Mouse (Mus musculus) embryonic facial prominence, embryonic 13.5 days (tissue): ENCODE data around the gene Ptma. TPM values are rescaled to one million over a fixed set of nuclear protein-coding genes. Genes with fewer than 3 reads are reported as not detected.

ENCODE experiments used
- ATAC-seq: fragments of 200-750 bp; cut with Nextera tagmentation; 2 replicates; pipeline ENCODE4 v1.8.0; 2017; ENCODE audit warnings: low read depth; ENCODE audit not compliant: insufficient number of reproducible peaks, insufficient read depth, low FRiP score, low TSS enrichment
- H3K27ac ChIP-seq: fragments of 300-500 bp; sonication (generic); 2 replicates; pipeline ENCODE4 v1.5.1; 2015; ENCODE audit warnings: moderate library complexity, mild to moderate bottlenecking, inconsistent platforms
- H3K27me3 ChIP-seq: fragments of 300-500 bp; sonication (generic); 2 replicates; pipeline ENCODE4 v1.6.1; 2015; ENCODE audit warnings: mild to moderate bottlenecking, inconsistent platforms
- H3K36me3 ChIP-seq: fragments of 300-500 bp; sonication (generic); 2 replicates; pipeline ENCODE4 v1.6.1; 2015; ENCODE audit warnings: mild to moderate bottlenecking, inconsistent platforms
- H3K4me1 ChIP-seq: fragments of 300-500 bp; sonication (generic); 2 replicates; pipeline ENCODE4 v1.6.1; 2015; ENCODE audit warnings: inconsistent platforms
- H3K4me2 ChIP-seq: fragments of 300-500 bp; sonication (generic); 2 replicates; pipeline ENCODE4 v1.6.1; 2015; ENCODE audit warnings: moderate library complexity, mild to moderate bottlenecking, inconsistent platforms
- H3K4me3 ChIP-seq: fragments of 300-500 bp; sonication (generic); 2 replicates; pipeline ENCODE4 v1.5.1; 2015; ENCODE audit warnings: mild to moderate bottlenecking, inconsistent platforms
- H3K9ac ChIP-seq: fragments of 300-500 bp; sonication (generic); 2 replicates; pipeline ENCODE4 v1.6.1; 2015; ENCODE audit warnings: mild to moderate bottlenecking, inconsistent platforms
- H3K9me3 ChIP-seq: fragments of 300-500 bp; sonication (generic); 2 replicates; pipeline ENCODE4 v1.6.1; 2016; ENCODE audit warnings: inconsistent platforms
- WGBS: fragments of 180-500 bp; shearing (Covaris S2); methylation state at CpG from one replicate; pipeline ENCODE4 v1.1.7; 2015; ENCODE audit warnings: mixed read lengths; 5-methylcytosine and 5-hydroxymethylcytosine counted together
- polyA plus RNA-seq: library from polyadenylated mRNA; unstranded; fragments of >200 nt; fragmentation: Nextera tagmentation; extraction: Ambion mirVana; gene quantifications from 2 replicates; pipeline ENCODE4 v1.2.1, GENCODE M21; 2015

Ptma gene
- polyA plus RNA-seq, 1 experiment from 2014 or later = 3,278 TPM

GRCm38 (mm10) chr1:86497986-86498385, 28.5 kb upstream of the Ptma start:
- Histone ChIP-seq H3K36me3 (no peaks in the 10 kb centered on the region), H3K4me2 (no peak overlapping the region), H3K27me3 (no peaks in the 10 kb centered on the region), H3K4me1 (peaks cover 49% of the 10 kb centered on the region), H3K27ac (peak overlapping the region; percentile 33; the same call in 1 of the 2 replicates), H3K4me3 (no peak overlapping the region), H3K9me3 (no peaks in the 10 kb centered on the region), H3K9ac (peak overlapping the region; percentile 40; the same call in 1 of the 2 replicates)
- no peak for ATAC-seq
- WGBS = 67% methylated on average over 3 of the region's 3 CpGs

GRCm38 (mm10) chr1:86498611-86499010, 27.9 kb upstream of the Ptma start:
- H3K9ac ChIP-seq = no peak overlapping the region
- H3K4me2 ChIP-seq = no peak overlapping the region
- 53% methylated on average over 1 of the region's 1 CpGs for WGBS
- peak overlapping the region; percentile 3; the same call in 1 of the 2 replicates for H3K27ac ChIP-seq
- H3K9me3 ChIP-seq = no peaks in the 10 kb centered on the region
- H3K4me1 ChIP-seq = peaks cover 55% of the 10 kb centered on the region
- H3K36me3 ChIP-seq = no peaks in the 10 kb centered on the region
- H3K27me3 ChIP-seq = no peaks in the 10 kb centered on the region
- H3K4me3 ChIP-seq = no peak overlapping the region
- no peak for ATAC-seq

GRCm38 (mm10) chr1:86499903-86500302, 26.6 kb upstream of the Ptma start:
- no peak overlapping the region for H3K4me2 ChIP-seq
- ATAC-seq = no peak
- no peaks in the 10 kb centered on the region for H3K9me3 ChIP-seq
- peak overlapping the region; percentile 51 for H3K27ac ChIP-seq
- H3K9ac ChIP-seq = no peak overlapping the region
- H3K4me1 ChIP-seq = peaks cover 62% of the 10 kb centered on the region
- no peaks in the 10 kb centered on the region for H3K27me3 ChIP-seq
- WGBS = 49% methylated on average over 3 of the region's 3 CpGs
- no peaks in the 10 kb centered on the region for H3K36me3 ChIP-seq
- H3K4me3 ChIP-seq = no peak overlapping the region

GRCm38 (mm10) chr1:86500681-86501080, 25.8 kb upstream of the Ptma start:
- H3K27me3 ChIP-seq = no peaks in the 10 kb centered on the region
- H3K27ac ChIP-seq = peak overlapping the region; percentile 98
- no peak for ATAC-seq
- H3K4me2 ChIP-seq = no peak overlapping the region
- no peak overlapping the region for H3K4me3 ChIP-seq
- no peaks in the 10 kb centered on the region for H3K9me3 ChIP-seq
- H3K36me3 ChIP-seq = no peaks in the 10 kb centered on the region
- WGBS = 80% methylated on average over 4 of the region's 4 CpGs
- H3K4me1 ChIP-seq = peaks cover 69% of the 10 kb centered on the region
- H3K9ac ChIP-seq = no peak overlapping the region

- no peaks in the 10 kb centered on the region for H3K9me3 ChIP-seq
- H3K36me3 ChIP-seq = no peaks in the 10 kb centered on the region
- H3K27me3 ChIP-seq = no peaks in the 10 kb centered on the region
- H3K27ac ChIP-seq = peak overlapping the region; percentile 98
- peaks cover 70% of the 10 kb centered on the region for H3K4me1 ChIP-seq
- H3K9ac ChIP-seq = no peak overlapping the region
- WGBS = 27% methylated on average over 6 of the region's 6 CpGs
- ATAC-seq = no peak
- no peak overlapping the region for H3K4me3 ChIP-seq
- no peak overlapping the region for H3K4me2 ChIP-seq
Measured at GRCm38 (mm10) chr1:86501114-86501532, 25.4 kb upstream of the Ptma start.

- H3K9me3 ChIP-seq = no peaks in the 10 kb centered on the region
- peaks cover 73% of the 10 kb centered on the region for H3K4me1 ChIP-seq
- peak overlapping the region; percentile 71 for H3K4me2 ChIP-seq
- H3K27ac ChIP-seq = peak overlapping the region; percentile 98
- WGBS = 1% methylated on average over 4 of the region's 4 CpGs
- peak overlapping the region; percentile 10 for H3K4me3 ChIP-seq
- no peaks in the 10 kb centered on the region for H3K27me3 ChIP-seq
- H3K9ac ChIP-seq = no peak overlapping the region
- no peak for ATAC-seq
- no peaks in the 10 kb centered on the region for H3K36me3 ChIP-seq
Measured at GRCm38 (mm10) chr1:86501559-86501958, 25.0 kb upstream of the Ptma start.

- Histone ChIP-seq H3K9me3 (no peaks in the 10 kb centered on the region), H3K27ac (peak overlapping the region; percentile 98), H3K4me2 (peak overlapping the region; percentile 71), H3K9ac (peak overlapping the region; percentile 81), H3K36me3 (no peaks in the 10 kb centered on the region), H3K4me1 (peaks cover 71% of the 10 kb centered on the region), H3K27me3 (no peaks in the 10 kb centered on the region), H3K4me3 (peak overlapping the region; percentile 48; the same call in 1 of the 2 replicates)
- no peak for ATAC-seq
- 19% methylated on average over 16 of the region's 17 CpGs for WGBS
Measured at GRCm38 (mm10) chr1:86502221-86503048, 24.1 kb upstream of the Ptma start.

GRCm38 (mm10) chr1:86503165-86503747, 23.3 kb upstream of the Ptma start:
- H3K4me1 ChIP-seq = peaks cover 62% of the 10 kb centered on the region
- H3K36me3 ChIP-seq = no peaks in the 10 kb centered on the region
- peak overlapping the region; percentile 98 for H3K27ac ChIP-seq
- H3K4me2 ChIP-seq = peak overlapping the region; percentile 71
- no peaks in the 10 kb centered on the region for H3K9me3 ChIP-seq
- peak overlapping the region; percentile 81 for H3K9ac ChIP-seq
- ATAC-seq = peak; percentile 28; the same call in 1 of the 2 replicates
- peak overlapping the region; percentile 48 for H3K4me3 ChIP-seq
- 10% methylated on average over 16 of the region's 16 CpGs for WGBS
- H3K27me3 ChIP-seq = no peaks in the 10 kb centered on the region

- Histone ChIP-seq H3K27ac (peak overlapping the region; percentile 98), H3K36me3 (no peaks in the 10 kb centered on the region), H3K4me3 (peak overlapping the region; percentile 48), H3K9ac (peak overlapping the region; percentile 81), H3K4me2 (peak overlapping the region; percentile 71), H3K4me1 (peaks cover 56% of the 10 kb centered on the region), H3K9me3 (no peaks in the 10 kb centered on the region), H3K27me3 (no peaks in the 10 kb centered on the region)
- peak; percentile 86 for ATAC-seq
- WGBS = under 1% methylated on average over 64 of the region's 64 CpGs
Measured at GRCm38 (mm10) chr1:86503906-86504696, 22.4 kb upstream of the Ptma start.

- no peaks in the 10 kb centered on the region for H3K9me3 ChIP-seq
- no peak for ATAC-seq
- peak overlapping the region; percentile 48 for H3K4me3 ChIP-seq
- peak overlapping the region; percentile 71 for H3K4me2 ChIP-seq
- no peaks in the 10 kb centered on the region for H3K36me3 ChIP-seq
- H3K27ac ChIP-seq = peak overlapping the region; percentile 98
- peaks cover 59% of the 10 kb centered on the region for H3K4me1 ChIP-seq
- no peaks in the 10 kb centered on the region for H3K27me3 ChIP-seq
- H3K9ac ChIP-seq = peak overlapping the region; percentile 81
- WGBS = 16% methylated on average over 19 of the region's 19 CpGs
Measured at GRCm38 (mm10) chr1:86504697-86505421, 21.7 kb upstream of the Ptma start.

GRCm38 (mm10) chr1:86505461-86505860, 21.1 kb upstream of the Ptma start:
- Histone ChIP-seq H3K9me3 (no peaks in the 10 kb centered on the region), H3K4me2 (peak overlapping the region; percentile 71), H3K27ac (peak overlapping the region; percentile 98), H3K9ac (peak overlapping the region; percentile 81), H3K36me3 (no peaks in the 10 kb centered on the region), H3K27me3 (no peaks in the 10 kb centered on the region), H3K4me1 (peaks cover 54% of the 10 kb centered on the region), H3K4me3 (peak overlapping the region; percentile 48; the same call in 1 of the 2 replicates)
- no peak for ATAC-seq
- WGBS = 75% methylated on average over 1 of the region's 1 CpGs
